Mouse (Mus musculus): ENCODE data around the gene Sycp3.
"Not testable (repeated sequence)": the region's sequence is repeated elsewhere in the genome, so short reads cannot be mapped to it uniquely, and the experiment has no call there.

- TF ChIP-seq CTCF, EP300 (IDR thresholded peaks at IDR 0.05; ENCODE audit: low read depth): not testable (repeated sequence)
These were observed 55.7 kb downstream of the Sycp3 start for GRCm38 (mm10) chr10:88515049-88515448.
